Mouse (Mus musculus) hindbrain, embryonic 16.5 days (tissue): ENCODE measurements around the gene Grin2c. TPM values are rescaled to one million over a fixed set of nuclear protein-coding genes. Genes with fewer than 3 reads are reported as not detected.

ENCODE experiments used
- ATAC-seq: fragments of 200-750 bp; cut with Nextera tagmentation; 2 replicates; pipeline ENCODE4 v1.8.0; 2017; ENCODE audit warnings: moderate TSS enrichment, moderate library complexity
- H3K27ac ChIP-seq: fragments of 300-500 bp; sonication (generic); 2 replicates; pipeline ENCODE4 v1.5.1; 2014; ENCODE audit warnings: low read depth, mild to moderate bottlenecking, control low read depth, low read length, moderate library complexity
- H3K27me3 ChIP-seq: fragments of 300-500 bp; sonication (generic); replicated peaks from 2 replicates; pipeline ENCODE4 v1.6.1; 2014; ENCODE audit warnings: low read length; ENCODE audit not compliant: control insufficient read depth, insufficient read depth
- H3K36me3 ChIP-seq: fragments of 300-500 bp; sonication (generic); 2 replicates; pipeline ENCODE4 v1.6.1; 2014; ENCODE audit warnings: mild to moderate bottlenecking, low read length, moderate library complexity, mixed read lengths; ENCODE audit not compliant: control insufficient read depth, insufficient read depth
- H3K4me1 ChIP-seq: fragments of 300-500 bp; sonication (generic); 2 replicates; pipeline ENCODE4 v1.6.1; 2014; ENCODE audit warnings: low read depth, low read length; ENCODE audit not compliant: control insufficient read depth, insufficient read depth
- H3K4me2 ChIP-seq: fragments of 300-500 bp; sonication (generic); 2 replicates; pipeline ENCODE4 v1.6.1; 2014; ENCODE audit warnings: mild to moderate bottlenecking, low read length, control low read depth, moderate library complexity
- H3K4me3 ChIP-seq: fragments of 300-500 bp; sonication (generic); 2 replicates; pipeline ENCODE4 v1.5.1; 2014; ENCODE audit warnings: mild to moderate bottlenecking, low read length, control low read depth, moderate library complexity
- H3K9ac ChIP-seq: fragments of 300-500 bp; sonication (generic); 2 replicates; pipeline ENCODE4 v1.6.1; 2014; ENCODE audit warnings: low read depth, mild to moderate bottlenecking, control low read depth, low read length, moderate library complexity
- H3K9me3 ChIP-seq: fragments of 300-500 bp; sonication (generic); 2 replicates; pipeline ENCODE4 v1.6.1; 2014; ENCODE audit warnings: mild to moderate bottlenecking, low read length, moderate library complexity; ENCODE audit not compliant: control insufficient read depth
- WGBS: fragments of 180-500 bp; shearing (Covaris S2); extraction: QIAGEN DNeasy Blood & Tissue Kit; methylation state at CpG from one replicate; pipeline ENCODE4 v1.1.7; 2014; 5-methylcytosine and 5-hydroxymethylcytosine counted together
- polyA plus RNA-seq: library from polyadenylated mRNA; unstranded; fragments of >200 nt; fragmentation: Nextera tagmentation; extraction: Ambion mirVana; gene quantifications from 2 replicates; pipeline ENCODE4 v1.2.1, GENCODE M21; 2015

Gene Grin2c
- polyA plus RNA-seq, 1 experiment from 2014 or later: 0.60 TPM

GRCm38 (mm10) chr11:115243783-115244182 is 23.3 kb downstream of the Grin2c start:
- H3K4me1 ChIP-seq: peaks cover 15% of the 10 kb centered on the region
- no peak overlapping the region for H3K4me2 ChIP-seq
- H3K9ac ChIP-seq: no peak overlapping the region
- ATAC-seq: no peak
- H3K4me3 ChIP-seq: no peak overlapping the region
- no peak overlapping the region for H3K27ac ChIP-seq
- peaks cover 7% of the 10 kb centered on the region for H3K36me3 ChIP-seq
- H3K27me3 ChIP-seq: peaks cover 8% of the 10 kb centered on the region
- no peaks in the 10 kb centered on the region for H3K9me3 ChIP-seq
- 91% methylated on average over 12 of the region's 12 CpGs for WGBS

- Histone ChIP-seq H3K4me1 (peaks cover 13% of the 10 kb centered on the region), H3K4me2 (no peak overlapping the region)
- 87% methylated on average over 3 of the region's 3 CpGs for WGBS
Observed at GRCm38 (mm10) chr11:115242746-115243145, 24.3 kb downstream of the Grin2c start.

GRCm38 (mm10) chr11:115241402-115241801 is 25.6 kb downstream of the Grin2c start:
- H3K4me2 ChIP-seq: no peak overlapping the region
- ATAC-seq: no peak
- peaks cover 7% of the 10 kb centered on the region for H3K36me3 ChIP-seq
- H3K27me3 ChIP-seq: no peaks in the 10 kb centered on the region; the same call in 1 of the 2 replicates
- H3K9ac ChIP-seq: no peak overlapping the region
- peaks cover 6% of the 10 kb centered on the region for H3K4me1 ChIP-seq
- no peak overlapping the region for H3K4me3 ChIP-seq
- WGBS: 68% methylated on average over 11 of the region's 11 CpGs
- H3K27ac ChIP-seq: no peak overlapping the region
- H3K9me3 ChIP-seq: no peaks in the 10 kb centered on the region

More at GRCm38 (mm10) chr11:115242746-115243145, 24.3 kb downstream of the Grin2c start:
- Histone ChIP-seq H3K4me3 (no peak overlapping the region), H3K36me3 (peaks cover 7% of the 10 kb centered on the region), H3K27ac (no peak overlapping the region), H3K9ac (no peak overlapping the region), H3K9me3 (no peaks in the 10 kb centered on the region), H3K27me3 (no peaks in the 10 kb centered on the region; the same call in none of the 2 replicates)
- ATAC-seq: no peak

GRCm38 (mm10) chr11:115236570-115236969 is 30.5 kb downstream of the Grin2c start:
- 29% methylated on average over 5 of the region's 5 CpGs for WGBS
- Histone ChIP-seq H3K27ac (no peak overlapping the region), H3K4me1 (peaks cover 44% of the 10 kb centered on the region)

GRCm38 (mm10) chr11:115234320-115235044 is 32.6 kb downstream of the Grin2c start:
- Histone ChIP-seq H3K36me3 (no peaks in the 10 kb centered on the region), H3K4me2 (no peak overlapping the region), H3K4me1 (peaks cover 47% of the 10 kb centered on the region), H3K9ac (no peak overlapping the region), H3K27me3 (peaks cover 3% of the 10 kb centered on the region), H3K4me3 (no peak overlapping the region), H3K9me3 (no peaks in the 10 kb centered on the region), H3K27ac (no peak overlapping the region)
- no peak for ATAC-seq
- whole genome bisulfite sequencing: 65% methylated on average over 14 of the region's 15 CpGs

More at GRCm38 (mm10) chr11:115236570-115236969, 30.5 kb downstream of the Grin2c start:
- Histone ChIP-seq H3K27me3 (no peaks in the 10 kb centered on the region; the same call in none of the 2 replicates), H3K9me3 (no peaks in the 10 kb centered on the region), H3K36me3 (no peaks in the 10 kb centered on the region), H3K9ac (peak overlapping the region; percentile 27; the same call in 1 of the 2 replicates), H3K4me3 (no peak overlapping the region), H3K4me2 (no peak overlapping the region)
- peak; percentile 57 for ATAC-seq

GRCm38 (mm10) chr11:115233526-115234290 is 33.3 kb downstream of the Grin2c start:
- WGBS: 33% methylated on average over 20 of the region's 20 CpGs
- Histone ChIP-seq H3K36me3 (no peaks in the 10 kb centered on the region), H3K9ac (0 out of 2 replicates have a peak overlapping the region, but pooled peaks have one; percentile 1), H3K4me1 (peaks cover 47% of the 10 kb centered on the region), H3K4me3 (no peak overlapping the region), H3K27me3 (peaks cover 3% of the 10 kb centered on the region), H3K27ac (0 out of 2 replicates have a peak overlapping the region, but pooled peaks have one; percentile 34), H3K4me2 (no peak overlapping the region), H3K9me3 (no peaks in the 10 kb centered on the region)
- peak; percentile 60; the same call in 1 of the 2 replicates for ATAC-seq

GRCm38 (mm10) chr11:115232889-115233288 is 34.2 kb downstream of the Grin2c start:
- Histone ChIP-seq H3K27ac (peak overlapping the region; percentile 34; the same call in 1 of the 2 replicates), H3K27me3 (peaks cover 3% of the 10 kb centered on the region; the same call in 1 of the 2 replicates), H3K4me3 (no peak overlapping the region), H3K36me3 (no peaks in the 10 kb centered on the region), H3K9ac (no peak overlapping the region), H3K4me2 (no peak overlapping the region), H3K4me1 (peaks cover 47% of the 10 kb centered on the region), H3K9me3 (no peaks in the 10 kb centered on the region)
- WGBS: 71% methylated on average over 5 of the region's 5 CpGs
- no peak for ATAC-seq

GRCm38 (mm10) chr11:115231924-115232323 is 35.1 kb downstream of the Grin2c start:
- H3K4me1 ChIP-seq: peaks cover 57% of the 10 kb centered on the region
- WGBS: 21% methylated on average over 9 of the region's 9 CpGs
- H3K36me3 ChIP-seq: no peaks in the 10 kb centered on the region
- no peak for ATAC-seq
- H3K4me2 ChIP-seq: no peak overlapping the region
- peaks cover 3% of the 10 kb centered on the region; the same call in 1 of the 2 replicates for H3K27me3 ChIP-seq
- no peak overlapping the region for H3K9ac ChIP-seq
- no peak overlapping the region for H3K4me3 ChIP-seq
- H3K9me3 ChIP-seq: no peaks in the 10 kb centered on the region
- no peak overlapping the region; the same call in 1 of the 2 replicates for H3K27ac ChIP-seq
